Mouse (Mus musculus) Patski (cell line): ENCODE results near the gene Tmpo. TPM values are rescaled to one million over a fixed set of nuclear protein-coding genes. Genes with fewer than 3 reads are reported as not detected.

Experiments used
- ATAC-seq: fragments of 100-300 bp; one replicate; pipeline ENCODE4 v1.8.0; 2021
- CTCF ChIA-PET: fragments of 350-600 bp; sonication (Branson Sonifier 250); formaldehyde crosslinking; loops from one replicate; lab custom pipeline; 2022; ENCODE audit warnings: inconsistent platforms; lab: Charles Lee
- POLR2A ChIA-PET: fragments of 350-600 bp; sonication (Branson Sonifier 250); formaldehyde crosslinking; loops from one replicate; lab custom pipeline; 2022; ENCODE audit warnings: antibody characterized with exemption, inconsistent platforms; lab: Charles Lee
- DNase-seq: peaks from one replicate; pipeline ENCODE4 v3.0.0-alpha.2; 2011; ENCODE audit warnings: low read depth, low spot score
- H3K27me3 ChIP-seq: fragments of 371-371 bp; one replicate; pipeline ENCODE4 v1.5.1; 2021
- CTCF ChIP-seq: fragments of 100-300 bp; IDR thresholded peaks from one replicate; pipeline ENCODE4 v1.5.1; 2021
- in situ Hi-C: fragments of 300-500 bp; cut with MboI; formaldehyde crosslinking; loops from 3 replicates; pipeline ENCODE4 v1.11.1; 2018; ENCODE audit warnings: low pct_unique_long_range_greater_than_20kb, mixed read lengths
- polyA plus RNA-seq: library from polyadenylated mRNA; unstranded; gene quantifications from one replicate; pipeline ENCODE4 v1.2.3, GENCODE M21; 2021

Gene Tmpo
- polyA plus RNA-seq, 1 experiment from 2014 or later, result 160 TPM

- TF ChIP-seq CTCF, result no peak
- DNase-seq (no peak), ATAC-seq (no peak)
- ChIA-PET POLR2A (interaction anchor here (0.7 kb wide), 1 partner anchor 40 kb away, joined by 5 read pairs; no protein-coding TSS in a partner anchor), CTCF (interaction anchor here (0.6 to 5.5 kb wide), 6 partner anchors 8 to 34 kb away, joined by 3 to 80 read pairs (median 4); partner anchors contain the start of gene Tmpo)
- H3K27me3 ChIP-seq, result no peaks in the 10 kb centered on the region
- in situ Hi-C loops, result no loop called here
Observed at GRCm38 (mm10) chr10:91165850-91166249, 15.3 kb downstream of the Tmpo start.

DNA sequence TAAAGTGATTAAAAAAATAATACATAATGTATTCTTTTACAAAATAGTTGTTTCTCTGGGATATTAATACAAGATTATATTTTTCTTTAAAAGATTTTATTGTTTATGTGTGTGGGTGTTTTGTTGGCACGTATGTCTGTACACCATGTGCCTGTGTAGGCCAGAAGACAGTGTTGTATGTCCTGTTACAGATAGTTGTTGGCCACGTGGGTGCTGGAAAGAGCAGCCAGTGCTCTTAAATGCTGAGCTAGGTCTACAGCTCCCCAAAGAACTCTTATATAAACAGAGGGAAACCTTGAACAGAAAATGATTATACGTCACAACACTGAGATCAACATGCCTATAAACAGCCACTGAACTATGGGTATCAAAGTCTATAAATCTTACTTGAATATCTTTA is 16.6 kb downstream of the Tmpo start:
- TF ChIP-seq CTCF, result no peak
- no peak for DNase-seq
- ChIA-PET POLR2A (no interaction called here), CTCF (interaction anchor here (1.4 to 5.5 kb wide), 2 partner anchors 10 to 20 kb away, joined by 4 to 80 read pairs; partner anchors contain the start of gene Tmpo)
- no peak for ATAC-seq
- H3K27me3 ChIP-seq, result no peaks in the 10 kb centered on the region
- in situ Hi-C loops, result loop anchor here (5.0 kb wide), 1 partner anchor 33 kb away; no protein-coding TSS in a partner anchor

DNA sequence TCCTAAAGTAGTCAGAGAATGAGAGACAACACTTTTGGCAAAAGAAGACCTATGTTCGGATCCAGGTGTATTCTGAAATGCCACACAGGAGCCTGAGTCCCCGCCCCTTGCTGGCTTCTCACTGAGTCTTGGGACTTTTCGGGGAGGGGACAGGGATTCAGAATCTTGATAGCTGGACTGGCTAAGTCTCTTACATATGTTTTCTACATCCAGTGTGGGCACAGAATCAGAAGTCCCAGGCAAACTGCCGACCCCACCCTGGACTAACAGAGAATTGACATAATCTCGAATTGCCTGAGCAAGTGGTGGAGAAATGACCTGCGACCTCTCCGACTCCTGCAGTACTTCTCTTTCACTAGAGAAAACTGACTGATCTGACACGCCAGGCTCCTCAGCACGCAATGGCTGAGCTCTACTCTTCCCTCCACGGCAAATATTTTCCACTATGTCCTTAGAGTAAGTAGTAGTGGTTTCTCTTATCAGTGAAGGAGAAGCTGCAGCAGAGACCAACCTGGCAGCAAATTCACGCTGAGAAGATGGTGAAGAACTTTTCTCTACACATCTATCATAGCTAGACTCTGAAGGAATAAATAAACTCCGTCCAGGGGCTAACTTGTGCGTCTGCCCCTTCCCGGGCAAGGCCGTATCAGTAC is 18.5 kb downstream of the Tmpo start:
- no peak for ATAC-seq
- CTCF ChIA-PET, result interaction anchor here (1.5 kb wide), 1 partner anchor 20 kb away, joined by 5 read pairs; no protein-coding TSS in a partner anchor

GRCm38 (mm10) chr10:91162077-91162476 is 19.0 kb downstream of the Tmpo start:
- ATAC-seq (no peak), DNase-seq (no peak)
- no peaks in the 10 kb centered on the region for H3K27me3 ChIP-seq
- no peak for TF ChIP-seq CTCF
- ChIA-PET POLR2A (interaction anchor here (0.8 kb wide), 1 partner anchor 79 kb away, joined by 3 read pairs; no protein-coding TSS in a partner anchor), CTCF (interaction anchor here (1.0 to 1.5 kb wide), 2 partner anchors 20 to 434 kb away, joined by 3 to 5 read pairs; no protein-coding TSS in a partner anchor)
- in situ Hi-C loops, result loop anchor here (5.0 kb wide), 1 partner anchor 35 kb away; no protein-coding TSS in a partner anchor

More for the DNA sequence above, 18.5 kb downstream of the Tmpo start:
- H3K27me3 ChIP-seq, result no peaks in the 10 kb centered on the region
- in situ Hi-C loops, result loop anchor here (5.0 kb wide), 1 partner anchor 35 kb away; no protein-coding TSS in a partner anchor
- TF ChIP-seq CTCF, result no peak
- DNase-seq, result no peak
- POLR2A ChIA-PET, result interaction anchor here (0.8 kb wide), 1 partner anchor 79 kb away, joined by 3 read pairs; no protein-coding TSS in a partner anchor

DNA sequence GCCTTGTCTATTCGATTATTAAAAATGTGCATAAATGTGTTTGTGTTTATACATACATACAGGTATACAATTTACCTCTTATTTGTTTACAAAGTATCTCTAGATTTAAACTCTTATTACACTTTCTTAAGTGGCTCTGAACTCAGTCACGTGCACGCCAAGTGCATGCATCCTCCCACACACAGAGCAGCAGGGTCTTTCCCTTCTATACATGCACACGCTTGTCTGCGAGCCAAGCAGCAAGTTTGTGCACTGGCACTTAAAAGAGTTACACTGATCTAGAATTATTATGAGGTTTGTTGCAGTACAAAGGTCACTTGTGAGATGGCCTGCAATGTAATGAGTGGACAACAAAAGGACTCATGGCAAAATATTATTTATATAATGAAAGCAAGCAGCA is 20.1 kb downstream of the Tmpo start:
- POLR2A ChIA-PET, result no interaction called here
- ATAC-seq, result no peak
- no peaks in the 10 kb centered on the region for H3K27me3 ChIP-seq
- in situ Hi-C loops, result loop anchor here (5.0 kb wide), 1 partner anchor 36 kb away; no protein-coding TSS in a partner anchor
- CTCF ChIA-PET, result interaction anchor here (1.0 kb wide), 1 partner anchor 433 kb away, joined by 3 read pairs; no protein-coding TSS in a partner anchor
- TF ChIP-seq CTCF, result no peak
- DNase-seq, result no peak

- no peaks in the 10 kb centered on the region for H3K27me3 ChIP-seq
- no peak for DNase-seq
- ChIA-PET POLR2A (no interaction called here), CTCF (interaction anchor here (0.8 to 2.9 kb wide), 4 partner anchors 9 to 35 kb away, joined by 3 to 13 read pairs (median 4); no protein-coding TSS in a partner anchor)
- peak; percentile 95 for ATAC-seq
- TF ChIP-seq CTCF, result no peak
- in situ Hi-C loops, result no loop called here
Observed at GRCm38 (mm10) chr10:91158442-91158841, 22.7 kb downstream of the Tmpo start.

GRCm38 (mm10) chr10:91156338-91156737 is 24.8 kb downstream of the Tmpo start:
- in situ Hi-C loops, result no loop called here
- no peak for DNase-seq
- TF ChIP-seq CTCF, result no peak
- ATAC-seq, result no peak
- no peaks in the 10 kb centered on the region for H3K27me3 ChIP-seq
- ChIA-PET POLR2A (no interaction called here), CTCF (interaction anchor here (0.9 to 3.3 kb wide), 3 partner anchors 10 to 14 kb away, joined by 3 to 13 read pairs (median 9); no protein-coding TSS in a partner anchor)

DNA sequence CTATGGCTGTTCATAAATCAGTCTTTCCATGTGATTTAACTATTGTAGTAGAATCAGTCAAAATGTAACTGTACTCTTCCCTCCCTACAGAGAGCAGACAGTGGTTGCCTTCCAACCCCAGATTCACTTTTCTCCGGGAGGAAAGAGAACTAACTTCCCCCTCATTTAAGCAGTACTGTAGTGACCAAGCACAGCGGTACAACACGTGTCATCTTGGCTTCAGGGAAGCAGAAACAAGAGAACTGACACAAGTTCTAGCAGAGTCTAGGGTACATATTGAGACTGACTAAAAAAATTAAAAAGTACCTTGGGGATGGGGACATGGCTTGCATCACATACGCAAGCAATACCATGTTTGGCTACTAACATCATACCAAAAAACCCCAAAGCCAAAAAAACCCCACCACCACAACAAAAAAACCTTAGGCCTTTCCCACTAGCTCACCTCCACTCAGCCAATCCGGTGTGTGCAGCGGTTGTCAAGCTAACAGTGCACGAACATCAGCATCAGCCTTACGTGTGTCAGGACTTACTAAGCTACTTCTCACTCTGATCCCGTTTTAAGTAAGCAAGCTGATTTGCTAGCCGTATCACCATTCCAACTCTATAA is 27.1 kb downstream of the Tmpo start:
- ChIA-PET POLR2A (interaction anchor here (1.1 kb wide), 1 partner anchor 72 kb away, joined by 3 read pairs; the partner anchor contains the start of genes Apaf1 and Ikbip), CTCF (interaction anchor here (0.9 to 3.3 kb wide), 6 partner anchors 10 to 122 kb away, joined by 3 to 9 read pairs (median 4); no protein-coding TSS in a partner anchor)
- no peak for ATAC-seq
- no peaks in the 10 kb centered on the region for H3K27me3 ChIP-seq
- in situ Hi-C loops, result no loop called here
- TF ChIP-seq CTCF, result no peak
- DNase-seq, result no peak

DNA sequence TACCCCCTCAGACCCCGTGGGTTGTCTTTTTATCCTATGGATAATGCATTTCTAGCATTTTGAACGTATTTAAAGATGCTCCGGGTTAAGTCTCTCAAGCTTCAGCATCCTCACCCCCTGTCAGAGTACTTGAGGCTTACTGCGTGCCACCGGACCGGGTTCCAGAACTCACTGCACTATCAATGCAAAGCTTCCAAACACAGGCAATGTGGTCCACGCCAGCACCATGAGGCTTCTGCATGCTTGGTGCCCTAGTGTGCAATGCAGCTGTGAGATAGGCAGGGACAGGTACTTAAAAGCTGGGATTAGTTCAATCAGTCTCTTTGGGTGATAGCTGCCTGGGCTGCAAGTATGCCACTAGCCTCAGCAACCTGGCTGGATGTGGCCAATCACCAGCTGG is 35.7 kb downstream of the Tmpo start:
- no peaks in the 10 kb centered on the region for H3K27me3 ChIP-seq
- ChIA-PET POLR2A (no interaction called here), CTCF (interaction anchor here (0.9 to 2.1 kb wide), 2 partner anchors 13 to 73 kb away, joined by 3 to 5 read pairs; no protein-coding TSS in a partner anchor)
- TF ChIP-seq CTCF, result no peak
- no peak for DNase-seq
- ATAC-seq, result no peak
- in situ Hi-C loops, result no loop called here
